Mouse (Mus musculus) c-Kit-positive CD71-negative TER-119-negative erythroid progenitor cells, embryonic 14.5 days (primary cell): ENCODE results near the gene Fam120c.

Source experiments
- DNase-seq: peaks from one replicate; pipeline ENCODE4 v3.0.0-alpha.2; 2013; ENCODE audit warnings: low read depth

Gene Fam120c

DNA sequence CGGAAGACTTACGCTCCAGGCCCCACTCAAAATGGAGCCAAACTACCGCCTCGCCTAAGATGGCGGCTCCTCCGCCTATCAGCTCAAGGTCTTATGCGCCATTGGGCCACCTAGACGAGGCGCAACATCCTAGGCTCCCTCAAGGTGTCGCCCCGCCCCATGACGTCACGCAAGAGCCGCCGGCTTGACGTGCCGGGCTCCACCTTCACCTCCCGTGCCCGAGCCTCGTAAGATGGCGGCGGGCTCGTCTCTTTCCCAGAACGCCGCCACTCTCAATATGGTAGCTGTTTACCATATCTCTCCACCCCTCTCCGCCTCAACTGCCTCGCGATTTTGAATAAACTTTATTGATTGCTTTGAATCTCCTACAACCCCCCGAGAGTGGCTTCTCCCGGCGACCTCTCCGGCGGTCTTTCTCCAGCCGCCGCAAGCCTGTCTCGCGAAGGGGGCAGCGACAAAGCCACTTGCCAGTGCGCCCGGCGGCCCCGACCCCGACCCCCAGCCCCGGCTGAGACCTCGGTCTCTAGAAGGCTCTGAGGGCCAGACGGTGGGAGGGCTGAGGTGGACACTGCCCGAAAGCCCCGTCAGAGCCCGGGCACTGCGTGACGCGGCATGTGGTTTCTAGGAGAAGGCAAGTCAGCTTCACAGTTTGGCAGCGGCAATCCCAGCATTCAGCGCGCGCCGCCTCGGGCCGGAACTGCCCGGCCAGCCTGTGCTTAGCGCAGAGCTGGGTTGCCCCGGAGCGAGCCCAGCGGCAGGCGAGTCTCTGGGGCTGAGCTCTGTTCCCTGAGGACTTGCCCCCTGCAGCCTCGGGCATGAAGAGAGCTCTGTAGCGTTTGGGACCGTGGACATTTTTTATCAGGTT, 176.7 kb downstream of the Fam120c start, which contains the start of gene Phf8:
Gene Phf8, plus strand, starts transcription at position 215 of the 865 bp plus-strand sequence.
- peak; percentile 81 for DNase-seq
